Mouse (Mus musculus) T-helper 2 cell (primary cell): Measurements from ENCODE around the gene Ablim1.

ENCODE experiments used
- in situ Hi-C: fragments of 300-600 bp; cut with MboI, MseI; formaldehyde crosslinking; loops from one replicate; pipeline ENCODE4 v1.15.1; 2025; ENCODE audit warnings: high pct_unique_total_duplicates

Gene Ablim1

GRCm38 (mm10) chr19:57343860-57344259 lies 29.1 kb upstream of the Ablim1 start:
- in situ Hi-C loops: no loop called here

DNA sequence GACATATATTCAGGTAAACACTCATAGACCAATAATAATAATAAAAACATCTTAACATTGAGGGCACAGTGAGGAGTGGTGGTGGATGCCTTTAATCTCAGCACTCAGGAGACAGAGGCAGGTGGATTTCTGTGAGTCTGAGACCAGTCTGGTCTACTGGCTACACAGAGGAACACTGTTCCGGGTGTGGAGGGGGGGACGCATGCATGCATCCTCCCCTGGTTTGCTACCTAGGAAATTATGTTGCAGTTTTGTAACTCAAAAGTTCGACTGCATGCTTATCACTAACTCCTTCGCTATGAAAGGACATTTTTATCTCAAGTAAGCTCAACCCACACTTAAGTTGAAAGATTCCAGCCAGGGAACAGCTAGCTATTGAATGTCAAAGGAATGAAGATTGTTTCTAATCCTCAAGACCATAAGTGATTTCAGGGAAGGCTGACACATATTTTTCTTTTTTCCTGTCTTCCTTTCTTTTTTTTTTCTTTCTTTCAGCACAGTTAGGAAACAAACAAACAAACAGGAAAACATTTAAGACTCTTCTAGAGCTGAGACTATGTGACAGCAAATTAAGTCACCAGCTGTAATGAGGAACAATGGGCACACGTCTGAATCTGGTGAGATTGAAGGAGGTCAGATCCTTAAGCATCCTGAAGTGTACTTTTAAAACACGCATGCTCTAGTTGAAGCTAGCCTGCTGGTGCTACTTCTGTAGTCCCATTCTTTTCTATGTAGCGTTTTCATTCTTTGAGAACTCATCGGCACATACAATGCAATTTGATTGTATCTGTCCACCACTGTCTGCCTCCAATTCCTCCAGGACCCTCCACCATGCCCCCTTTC lies 26.4 kb upstream of the Ablim1 start:
- in situ Hi-C loops: no loop called here

DNA sequence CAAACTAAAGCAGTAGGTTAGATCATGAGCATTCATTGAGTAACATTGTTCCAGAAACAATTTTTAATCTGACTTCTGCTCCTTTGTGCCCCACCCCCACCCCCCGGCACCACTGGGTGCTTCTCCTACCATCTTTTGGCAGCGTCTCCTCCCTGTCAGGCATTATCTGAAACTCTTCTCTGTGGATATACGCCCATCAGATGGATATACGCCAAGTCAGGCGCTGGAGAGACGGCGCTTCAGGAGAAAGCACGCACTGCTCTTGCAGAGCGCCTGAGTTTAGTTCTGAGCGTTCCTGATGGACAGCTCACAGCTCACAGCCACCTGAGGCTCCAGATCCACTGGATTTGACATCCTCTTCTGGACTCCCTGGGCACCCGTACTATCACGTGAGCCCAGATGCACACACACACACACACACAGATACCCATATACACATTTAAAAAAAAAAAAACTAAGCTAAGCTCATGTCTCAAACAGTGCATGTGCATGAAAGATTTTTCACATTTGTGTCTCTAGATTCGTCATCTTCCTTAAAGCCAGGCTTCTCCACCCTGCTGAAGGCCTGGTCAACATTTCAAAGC lies 24.7 kb upstream of the Ablim1 start:
- in situ Hi-C loops: loop anchor here (5.0 kb wide), 1 partner anchor 187 kb away; no protein-coding TSS in a partner anchor

DNA sequence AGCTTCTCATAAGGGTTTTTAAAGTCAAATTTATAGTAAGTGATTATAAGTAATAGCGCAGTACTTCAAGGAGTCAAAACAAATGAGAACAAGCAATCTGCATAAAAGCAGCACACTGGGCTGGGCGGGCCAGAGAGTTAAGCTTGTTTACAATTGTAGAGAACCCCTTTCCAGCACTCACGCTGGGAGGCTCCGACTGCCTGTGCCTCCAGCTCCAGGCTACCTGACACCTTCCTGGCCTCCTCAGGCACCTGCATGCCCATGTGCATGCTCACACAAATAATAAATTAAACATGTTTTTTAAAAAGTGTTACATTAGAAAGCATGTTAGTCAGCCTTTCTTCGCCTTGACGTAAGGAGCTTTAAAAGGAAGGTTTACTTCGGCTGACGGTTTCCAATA lies 20.4 kb upstream of the Ablim1 start:
- in situ Hi-C loops: loop anchor here (5.0 kb wide), 1 partner anchor 183 kb away; no protein-coding TSS in a partner anchor

DNA sequence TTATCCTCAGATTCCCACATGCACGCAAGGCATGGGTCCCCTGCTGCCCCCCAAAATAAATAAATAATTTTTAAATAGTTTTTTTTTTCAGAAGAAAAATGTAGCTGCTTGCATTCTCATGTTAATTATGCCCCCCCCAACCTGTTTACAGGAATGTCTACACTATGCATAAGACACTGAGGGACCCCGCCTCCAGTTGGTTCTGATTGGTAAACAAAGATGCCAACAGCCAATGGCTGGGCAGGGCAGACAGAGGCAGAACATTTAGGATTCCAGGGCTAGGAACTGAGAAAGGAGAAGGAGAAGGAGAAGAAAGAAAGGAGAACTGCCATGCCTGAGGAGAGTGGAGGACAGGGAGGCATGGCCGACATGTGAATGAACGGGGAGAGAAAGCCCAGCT lies 18.6 kb upstream of the Ablim1 start:
- in situ Hi-C loops: no loop called here

DNA sequence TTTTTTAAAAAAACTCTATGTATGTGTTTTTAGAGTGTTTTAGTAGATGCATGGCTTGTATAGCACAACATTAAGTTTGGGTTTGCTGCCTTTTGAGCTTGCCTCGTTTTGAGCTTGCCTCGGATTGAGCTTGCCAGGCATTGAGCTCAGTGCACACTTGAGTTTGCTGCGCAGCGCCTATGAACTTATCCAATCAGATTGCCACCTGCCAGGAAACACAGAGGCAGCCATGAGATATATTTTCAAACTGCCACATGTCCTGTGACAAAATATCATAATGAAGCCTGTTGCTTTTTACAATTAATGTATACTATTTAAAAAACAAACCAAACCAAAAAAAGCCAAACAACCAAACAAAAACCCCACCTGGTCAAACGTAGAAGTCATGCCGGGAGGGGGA lies 16.5 kb upstream of the Ablim1 start:
- in situ Hi-C loops: no loop called here

DNA sequence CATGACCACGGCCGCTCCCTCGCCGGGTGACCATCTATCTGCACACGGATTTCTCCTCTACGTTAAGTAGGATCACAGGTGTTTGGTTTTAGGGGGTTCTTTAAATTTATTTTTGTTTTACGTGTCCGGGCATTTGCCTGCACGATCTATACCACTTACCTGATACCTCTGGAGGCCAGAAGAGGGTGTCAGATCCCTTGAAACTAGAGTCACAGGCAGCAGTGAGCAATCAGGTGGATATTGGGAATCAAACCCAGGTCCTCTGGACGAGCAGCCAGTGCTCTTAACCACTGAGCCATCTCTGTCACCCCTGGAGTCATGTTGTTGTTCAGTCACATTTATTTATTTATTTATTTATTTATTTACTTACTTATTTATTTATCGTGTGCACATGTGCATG lies 15.6 kb upstream of the Ablim1 start:
- in situ Hi-C loops: no loop called here

DNA sequence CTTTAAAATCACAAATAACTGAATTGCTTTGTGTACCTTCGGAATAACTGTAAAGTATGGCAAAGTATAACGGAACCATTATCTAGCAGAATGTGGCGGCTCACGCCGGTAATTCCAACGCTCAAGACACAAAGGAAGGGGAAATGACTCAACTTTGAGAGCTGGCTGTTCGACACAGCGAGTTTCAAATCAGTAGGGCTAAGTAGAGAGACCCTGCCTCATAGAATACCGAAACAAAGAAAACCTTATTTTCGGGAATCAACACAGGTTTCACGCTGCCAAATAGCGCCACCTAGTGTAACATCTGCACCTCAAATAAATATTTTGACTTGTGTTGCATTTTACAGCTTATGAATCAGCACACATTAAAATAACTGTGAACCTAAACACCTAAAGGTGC lies 14.1 kb upstream of the Ablim1 start:
- in situ Hi-C loops: no loop called here

GRCm38 (mm10) chr19:57328269-57328668 lies 13.6 kb upstream of the Ablim1 start:
- in situ Hi-C loops: no loop called here

DNA sequence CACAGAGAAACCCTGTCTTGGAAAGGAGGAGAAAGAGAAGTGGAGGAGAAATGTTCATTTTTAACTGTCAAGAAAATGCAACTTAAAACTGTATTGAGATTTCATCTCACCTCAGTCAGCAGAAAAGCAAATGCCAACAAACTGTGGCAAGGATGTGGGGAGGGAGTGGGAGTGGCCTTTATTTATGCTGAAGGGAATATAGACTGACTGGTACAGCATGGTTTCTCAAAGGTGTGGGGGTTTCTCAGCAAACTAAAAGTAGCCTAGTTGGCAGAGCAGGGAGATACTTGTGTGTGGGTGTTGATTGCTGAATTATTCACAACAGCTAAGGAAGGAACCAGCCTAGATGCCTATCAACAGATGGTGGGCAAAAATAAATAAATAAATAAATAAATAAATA lies 13.0 kb upstream of the Ablim1 start:
- in situ Hi-C loops: no loop called here

DNA sequence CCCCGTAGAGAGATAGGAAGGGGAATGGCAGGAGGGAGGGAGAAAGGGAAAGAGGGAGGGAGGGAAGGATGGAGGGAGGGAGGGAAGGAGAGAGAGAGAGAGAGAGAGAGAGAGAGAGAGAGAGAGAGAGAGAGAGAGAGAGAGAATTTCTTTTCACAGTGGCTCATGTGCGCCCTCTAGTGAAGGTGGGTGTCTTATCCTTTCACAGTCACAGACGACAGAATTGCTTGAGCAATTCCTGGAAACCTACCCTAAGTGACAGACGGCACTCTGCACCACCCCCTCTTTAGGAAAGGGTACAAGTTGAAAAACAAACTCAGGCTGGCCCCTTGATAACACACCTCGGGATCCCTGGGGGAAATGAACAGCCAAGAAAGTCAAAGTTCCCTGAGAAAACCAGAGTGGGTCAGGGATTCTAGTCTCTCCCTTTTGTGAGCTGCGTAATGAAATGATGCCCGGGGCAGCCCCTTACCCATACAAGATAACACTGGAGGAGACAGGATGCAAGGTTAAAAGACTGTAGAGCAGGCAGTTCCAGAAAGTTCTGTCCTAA lies 11.1 kb upstream of the Ablim1 start:
- in situ Hi-C loops: no loop called here

- in situ Hi-C loops: no loop called here
Observed at GRCm38 (mm10) chr19:57323087-57323486, 8.4 kb upstream of the Ablim1 start.

- in situ Hi-C loops: no loop called here
Observed at GRCm38 (mm10) chr19:57322491-57322890, 7.8 kb upstream of the Ablim1 start.

DNA sequence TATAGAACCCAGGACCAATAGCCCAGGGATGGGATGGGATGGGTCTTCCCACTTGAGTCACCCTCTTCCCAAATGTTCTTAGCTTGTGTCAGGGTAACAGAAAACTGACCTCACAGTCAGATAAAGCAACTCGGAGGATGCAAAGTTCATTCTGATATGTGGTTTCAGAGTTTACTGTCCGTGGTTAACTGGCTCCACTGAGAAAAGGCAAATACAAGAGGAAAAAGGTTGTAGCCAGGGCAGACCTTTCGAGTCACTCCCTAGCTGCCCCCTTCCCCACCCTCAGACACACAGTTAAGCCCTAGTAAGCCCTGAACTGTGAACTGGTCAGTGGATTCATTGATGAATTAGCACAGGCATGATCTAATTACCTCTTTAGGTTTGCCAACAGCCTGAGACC lies 7.1 kb upstream of the Ablim1 start:
- in situ Hi-C loops: no loop called here

DNA sequence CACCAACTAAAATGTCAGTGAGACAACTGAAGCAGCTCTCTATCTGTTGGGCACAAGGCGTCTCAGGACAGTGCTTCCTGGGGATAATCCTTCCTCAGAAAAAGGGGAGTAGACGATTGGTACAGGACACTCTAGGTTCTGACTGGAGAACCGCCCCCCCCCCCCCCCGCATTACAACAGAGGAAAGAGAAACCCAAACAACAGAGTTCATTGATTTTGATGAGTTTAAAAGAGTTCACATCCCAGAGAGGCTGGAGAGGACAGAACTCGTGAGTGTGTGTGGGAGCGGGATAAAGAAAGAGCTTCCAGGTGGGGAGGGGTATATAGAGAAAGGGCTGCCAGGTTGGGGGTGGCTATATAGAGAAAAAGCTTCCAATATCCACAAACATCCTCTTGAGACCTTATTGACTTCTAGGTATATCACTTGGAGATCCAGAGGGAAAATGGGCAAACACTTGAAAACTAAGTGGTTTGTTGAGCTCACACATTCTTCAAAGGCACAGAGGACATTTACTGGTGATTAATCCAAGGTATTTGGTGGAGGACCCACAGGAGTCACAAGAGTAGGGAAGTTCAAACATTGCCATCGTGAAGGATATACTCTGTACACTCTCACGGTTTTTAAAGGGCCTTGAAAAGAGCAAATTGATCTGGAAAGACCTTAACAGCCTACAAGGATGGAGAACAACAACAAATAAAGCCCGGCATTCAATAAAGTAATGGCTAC lies 6.1 kb upstream of the Ablim1 start:
- in situ Hi-C loops: no loop called here

GRCm38 (mm10) chr19:57316597-57316996 lies 1.9 kb upstream of the Ablim1 start:
- in situ Hi-C loops: no loop called here

DNA sequence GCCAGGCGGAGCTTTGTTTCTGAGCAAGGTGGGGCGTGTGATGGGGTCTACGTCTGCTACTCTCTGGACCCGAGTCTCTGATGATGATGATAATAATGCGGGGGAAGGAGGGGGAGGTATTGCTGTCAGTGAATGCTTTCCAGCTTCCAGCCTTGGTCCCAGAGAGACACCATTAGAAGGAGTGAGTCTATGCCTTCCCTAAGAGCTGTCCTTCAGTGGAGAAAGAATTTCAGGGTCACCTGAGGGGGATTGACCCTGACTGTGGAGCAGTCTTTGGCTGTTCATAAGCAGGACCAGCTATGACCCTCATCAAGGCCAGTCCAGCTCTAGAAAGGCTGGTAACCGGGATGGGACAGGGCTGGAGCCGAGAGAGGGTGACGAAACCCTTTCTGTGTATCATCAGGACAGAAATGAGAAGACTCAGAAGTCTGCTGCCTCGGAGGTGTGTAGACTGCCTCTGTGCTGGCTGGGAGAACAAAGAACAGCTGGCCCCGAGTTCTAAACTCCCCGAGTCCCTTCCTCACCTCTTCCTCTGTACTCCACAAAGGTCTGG lies 370 bp upstream of the Ablim1 start:
- in situ Hi-C loops: no loop called here

- in situ Hi-C loops: no loop called here
Observed at GRCm38 (mm10) chr19:57313891-57314345, 801 bp downstream of the Ablim1 start.

GRCm38 (mm10) chr19:57313226-57313625 lies 1.5 kb downstream of the Ablim1 start:
- in situ Hi-C loops: no loop called here

- in situ Hi-C loops: loop anchor here (10.0 kb wide), 1 partner anchor 1825 kb away; no protein-coding TSS in a partner anchor
Observed at GRCm38 (mm10) chr19:57309980-57310379, 4.7 kb downstream of the Ablim1 start.

DNA sequence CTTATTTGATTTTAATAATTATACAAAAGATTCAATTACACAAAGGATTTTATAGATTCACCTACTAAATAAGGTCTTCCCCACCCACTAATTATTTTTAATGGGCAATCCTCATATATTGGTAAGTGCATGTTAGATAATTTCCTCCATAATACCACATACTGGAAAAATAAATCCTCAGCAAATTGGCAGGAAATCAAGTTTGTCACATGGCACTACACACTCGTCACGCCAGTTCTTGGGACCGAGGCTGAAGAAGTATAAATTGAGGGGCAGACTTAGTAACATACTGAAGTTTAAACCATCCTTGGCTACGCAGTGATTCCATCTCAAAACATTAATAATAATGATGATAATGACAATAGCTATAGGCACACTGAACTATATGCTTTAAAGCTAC lies 8.1 kb downstream of the Ablim1 start:
- in situ Hi-C loops: loop anchor here (10.0 kb wide), 1 partner anchor 1828 kb away; no protein-coding TSS in a partner anchor

DNA sequence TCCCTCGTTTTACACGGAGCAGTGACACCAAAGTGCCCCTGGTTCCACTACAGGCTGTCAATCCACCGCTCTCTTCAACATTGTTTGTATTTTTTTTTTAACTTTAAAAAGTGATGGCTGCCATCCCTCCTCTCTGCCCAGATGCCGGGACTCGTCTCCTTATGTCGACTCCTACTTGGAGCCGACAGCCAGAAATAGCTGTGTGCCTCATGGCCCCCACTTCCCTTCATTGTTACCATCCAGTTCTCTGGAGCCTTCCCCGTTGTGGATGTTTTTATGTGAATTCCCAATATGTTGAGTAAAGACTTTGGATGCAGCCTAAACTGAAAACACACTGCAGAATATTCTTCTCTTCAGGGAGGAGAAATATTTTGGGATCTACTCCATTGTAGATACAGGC lies 8.7 kb downstream of the Ablim1 start:
- in situ Hi-C loops: loop anchor here (10.0 kb wide), 1 partner anchor 1829 kb away; no protein-coding TSS in a partner anchor
